Mouse (Mus musculus) spleen, embryonic (tissue): Measurements from ENCODE around the gene Il11.
"Not testable (repeated sequence)": the region's sequence is repeated elsewhere in the genome, so short reads cannot be mapped to it uniquely, and the experiment has no call there.

Source experiments
- CTCF ChIA-PET: fragments of 350-600 bp; sonication (Branson Sonifier 250); formaldehyde crosslinking; loops from one replicate; lab custom pipeline; 2022; lab: Charles Lee

The Il11 gene

DNA sequence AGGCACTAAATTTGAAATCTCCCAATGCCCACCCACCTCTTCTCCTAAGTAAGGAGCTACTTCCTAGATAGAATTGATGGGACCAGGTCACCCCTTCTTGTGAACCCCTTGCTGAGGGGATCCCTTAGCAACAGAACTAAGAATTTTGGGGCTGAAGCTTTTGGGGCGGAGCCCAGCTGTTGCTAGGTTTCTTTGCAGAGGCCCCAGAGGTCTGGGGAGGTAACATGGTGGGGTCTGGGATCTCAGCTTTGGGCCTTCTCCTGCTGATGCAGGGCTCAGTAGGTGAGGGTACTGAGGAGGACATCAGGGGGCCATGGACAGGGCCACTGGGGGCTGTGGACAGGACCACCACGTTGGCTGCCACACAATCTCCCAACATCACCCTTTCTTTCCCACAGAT is at the start of gene Il11, which contains the start of gene Tmem190:
Il11 (minus strand) TSS at position 101 of the 400 bp plus-strand sequence.
Tmem190 (plus strand) TSS at position 179 of the 400 bp plus-strand sequence.
- CTCF ChIA-PET: no interaction called here

DNA sequence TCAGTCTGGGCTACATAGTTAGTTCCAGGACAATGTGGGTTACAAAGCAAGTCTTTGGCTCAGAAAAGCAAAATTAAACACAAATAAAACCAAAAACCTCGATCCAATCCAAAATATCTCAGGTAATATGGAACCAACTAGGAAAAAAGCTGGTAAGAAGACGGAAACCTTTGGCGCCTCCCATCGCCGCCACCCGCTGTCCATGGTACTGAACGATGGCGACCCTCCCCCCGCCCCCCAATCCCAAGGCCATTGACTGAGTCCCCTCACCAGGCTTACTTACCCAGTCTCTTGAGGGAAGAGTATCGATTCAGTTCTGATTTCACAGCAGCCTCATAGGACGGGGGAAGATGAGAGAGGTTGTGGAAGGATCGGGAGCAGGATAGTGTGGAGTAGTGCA is 47.8 kb upstream of the Il11 start:
- CTCF ChIA-PET: no interaction called here

DNA sequence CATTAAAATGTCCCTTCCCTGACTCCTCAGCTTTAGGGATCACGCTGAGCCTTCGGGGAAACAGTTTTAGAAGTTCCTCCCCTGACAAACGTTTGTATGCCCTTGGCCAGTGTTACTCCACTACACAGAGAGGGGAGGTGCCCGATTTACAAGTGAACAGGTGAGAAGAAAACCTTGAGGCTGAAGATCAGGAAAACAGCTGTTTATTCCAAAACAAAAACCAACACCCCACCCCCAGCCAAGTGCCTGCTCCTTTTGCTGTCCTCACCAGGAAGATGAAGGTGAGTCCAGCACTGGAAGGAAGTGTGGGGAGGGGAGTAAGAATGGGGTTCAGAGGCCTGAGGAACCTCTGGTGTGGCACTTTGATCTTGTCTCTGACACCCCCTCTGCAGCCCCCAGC is 42.7 kb upstream of the Il11 start:
- CTCF ChIA-PET: no interaction called here

DNA sequence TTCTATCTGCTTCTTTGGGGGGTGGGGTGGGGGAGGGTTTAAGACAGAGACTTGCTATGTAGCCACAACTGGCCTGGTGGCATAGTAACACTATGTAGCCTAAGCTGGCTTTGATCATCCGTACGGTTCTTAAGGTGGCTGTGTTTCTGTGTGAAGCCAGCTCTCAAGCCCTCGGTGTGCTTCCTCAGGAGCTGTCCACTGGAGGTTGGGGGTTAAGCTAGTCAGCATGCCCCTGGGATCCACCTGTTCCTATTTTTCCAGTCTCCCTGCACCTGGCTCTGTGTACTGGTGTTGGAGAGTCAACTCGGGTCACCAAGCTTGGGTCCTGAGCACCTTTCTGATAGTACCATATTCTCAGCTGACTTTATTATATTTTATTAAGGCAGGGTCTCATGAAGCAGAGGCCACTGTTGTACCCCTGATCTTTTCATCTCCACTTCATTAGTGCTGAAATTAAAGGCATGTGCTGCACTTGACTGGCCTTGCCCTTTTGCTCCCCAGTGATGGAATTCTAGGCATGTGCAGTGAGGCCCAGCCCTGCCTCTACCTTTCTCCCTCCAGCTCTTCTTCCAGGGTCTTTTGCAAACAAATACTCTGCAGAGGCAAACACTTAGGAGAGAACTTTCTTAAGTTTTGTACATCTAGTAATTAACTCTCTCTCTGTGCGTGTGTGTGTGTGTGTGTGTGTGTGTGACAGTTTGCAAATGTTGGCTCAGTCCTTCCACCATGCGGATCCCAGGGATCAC is 39.7 kb upstream of the Il11 start:
- CTCF ChIA-PET: no interaction called here

GRCm38 (mm10) chr7:4821690-4822089 is 39.0 kb upstream of the Il11 start:
- CTCF ChIA-PET: no interaction called here

DNA sequence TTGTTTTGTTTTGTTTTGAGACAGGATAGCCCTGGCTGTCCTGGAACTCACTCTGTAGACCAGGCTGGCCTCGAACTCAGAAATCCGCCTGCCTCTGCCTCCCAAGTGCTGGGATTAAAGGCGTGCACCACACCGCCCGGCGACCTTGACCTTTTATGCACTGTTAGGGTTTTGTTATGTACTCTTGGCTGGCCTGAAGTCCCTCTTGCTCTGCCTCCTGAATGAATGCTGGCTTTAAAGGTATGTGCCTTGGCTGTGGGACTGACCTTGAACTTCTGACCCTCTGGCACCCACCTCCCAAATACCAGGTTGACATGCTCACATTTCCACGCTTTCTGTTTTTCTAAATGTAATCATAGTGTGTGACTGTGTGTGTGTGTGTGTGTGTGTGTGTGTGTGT is 38.3 kb upstream of the Il11 start:
- CTCF ChIA-PET: not testable (repeated sequence)

- CTCF ChIA-PET: no interaction called here
These were observed 33.9 kb upstream of the Il11 start for GRCm38 (mm10) chr7:4816559-4816958.

GRCm38 (mm10) chr7:4813105-4813791 is 30.6 kb upstream of the Il11 start:
- CTCF ChIA-PET: interaction anchor here (0.6 kb wide), 1 partner anchor 10 kb away, joined by 3 read pairs; no protein-coding TSS in a partner anchor

- CTCF ChIA-PET: interaction anchor here (0.6 kb wide), 1 partner anchor 10 kb away, joined by 3 read pairs; no protein-coding TSS in a partner anchor
These were observed 29.8 kb upstream of the Il11 start, which contains the start of gene Ube2s for GRCm38 (mm10) chr7:4812303-4813104. Ube2s (minus strand) TSS chr7:4812590.

DNA sequence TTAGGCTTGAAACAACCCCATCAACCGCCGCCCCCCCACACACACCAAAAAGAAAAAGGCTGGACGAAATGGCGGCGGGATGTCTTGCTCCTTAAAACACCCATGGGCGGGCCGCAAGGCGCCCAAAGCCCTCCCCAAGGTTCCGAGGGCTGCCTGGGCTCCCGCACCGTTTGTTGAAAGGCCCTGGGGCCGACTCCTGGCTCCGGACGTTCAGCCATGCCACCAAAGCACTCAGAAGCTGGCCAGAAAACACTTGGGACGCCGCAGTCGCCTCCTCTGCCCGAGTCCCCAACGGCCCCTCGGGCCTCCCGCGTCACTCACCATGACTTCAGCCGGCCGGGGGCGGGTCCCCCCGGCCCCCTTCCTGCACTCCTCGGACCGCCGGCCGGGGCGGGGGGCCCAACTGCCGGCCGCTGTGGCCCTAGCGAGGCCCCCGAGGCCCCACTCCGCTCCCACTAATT is 29.2 kb upstream of the Il11 start:
- CTCF ChIA-PET: no interaction called here

- CTCF ChIA-PET: not testable (repeated sequence)
These were observed 28.5 kb upstream of the Il11 start for GRCm38 (mm10) chr7:4811131-4811530.

DNA sequence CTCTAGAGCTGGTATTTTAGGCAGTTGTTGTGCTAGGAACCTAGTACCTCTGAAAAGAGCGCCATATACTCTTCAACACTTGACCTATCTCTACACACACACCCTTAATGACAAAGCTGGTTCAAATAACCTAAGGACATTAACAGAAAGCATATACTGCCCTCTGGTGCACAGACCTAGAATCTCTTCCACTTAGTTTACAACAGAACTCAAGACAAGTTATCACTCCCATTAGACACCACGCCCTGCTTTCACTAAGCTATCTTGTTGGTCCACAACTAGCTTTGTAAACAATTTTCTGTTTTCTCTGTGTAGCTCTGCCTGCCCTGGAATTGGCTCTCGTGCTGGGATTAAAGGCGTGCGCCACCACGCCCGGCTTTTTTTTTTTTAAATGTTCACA is 24.1 kb upstream of the Il11 start:
- CTCF ChIA-PET: interaction anchor here (0.7 kb wide), 1 partner anchor 12 kb away, joined by 3 read pairs; no protein-coding TSS in a partner anchor

GRCm38 (mm10) chr7:4802247-4802646 is 19.6 kb upstream of the Il11 start:
- CTCF ChIA-PET: no interaction called here

- CTCF ChIA-PET: interaction anchor here (0.6 to 0.7 kb wide), 2 partner anchors 39 to 61 kb away, joined by 3 to 9 read pairs; no protein-coding TSS in a partner anchor
These were observed 13.2 kb upstream of the Il11 start for GRCm38 (mm10) chr7:4795767-4796433.

- CTCF ChIA-PET: interaction anchor here (0.6 to 0.9 kb wide), 4 partner anchors 12 to 150 kb away, joined by 3 to 5 read pairs (median 4); no protein-coding TSS in a partner anchor
These were observed 12.0 kb upstream of the Il11 start for GRCm38 (mm10) chr7:4794631-4795168.

DNA sequence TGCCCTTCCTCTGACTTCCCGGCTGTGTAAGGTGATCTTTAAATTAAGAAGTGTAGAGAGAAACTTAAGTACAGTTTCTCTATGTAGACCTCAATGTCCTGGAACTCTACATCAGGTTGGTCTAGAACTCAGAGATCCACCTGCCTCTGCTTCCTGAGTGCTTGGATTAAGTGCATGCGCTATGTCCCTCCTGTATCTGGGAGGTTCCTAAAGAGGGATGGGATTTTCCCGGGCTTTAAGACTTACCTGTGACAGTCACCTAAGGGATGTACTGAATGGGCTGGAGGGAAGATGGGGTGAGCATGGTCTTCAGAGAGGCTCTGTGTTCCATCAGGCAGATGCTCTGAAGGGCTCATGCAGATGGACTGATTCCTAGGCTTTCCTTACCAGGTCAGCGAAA is 11.0 kb upstream of the Il11 start:
- CTCF ChIA-PET: interaction anchor here (1.7 kb wide), 1 partner anchor 55 kb away, joined by 4 read pairs; no protein-coding TSS in a partner anchor

DNA sequence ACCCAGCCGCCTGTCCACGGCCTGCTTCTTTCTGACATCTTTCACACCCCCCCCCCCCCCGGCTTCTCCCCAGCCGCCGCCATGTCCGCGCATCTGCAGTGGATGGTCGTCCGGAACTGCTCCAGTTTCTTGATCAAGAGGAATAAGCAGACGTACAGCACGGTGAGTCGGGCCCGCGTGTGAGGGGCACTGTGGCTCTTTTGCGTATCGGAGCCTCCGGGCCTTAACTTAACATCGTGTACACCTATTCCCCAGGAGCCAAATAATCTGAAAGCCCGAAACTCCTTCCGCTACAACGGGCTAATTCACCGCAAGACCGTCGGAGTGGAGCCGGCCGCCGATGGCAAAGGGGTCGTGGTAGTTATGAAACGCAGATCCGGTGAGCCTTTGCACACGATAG is 10.6 kb upstream of the Il11 start:
- CTCF ChIA-PET: interaction anchor here (1.7 kb wide), 1 partner anchor 54 kb away, joined by 4 read pairs; no protein-coding TSS in a partner anchor

DNA sequence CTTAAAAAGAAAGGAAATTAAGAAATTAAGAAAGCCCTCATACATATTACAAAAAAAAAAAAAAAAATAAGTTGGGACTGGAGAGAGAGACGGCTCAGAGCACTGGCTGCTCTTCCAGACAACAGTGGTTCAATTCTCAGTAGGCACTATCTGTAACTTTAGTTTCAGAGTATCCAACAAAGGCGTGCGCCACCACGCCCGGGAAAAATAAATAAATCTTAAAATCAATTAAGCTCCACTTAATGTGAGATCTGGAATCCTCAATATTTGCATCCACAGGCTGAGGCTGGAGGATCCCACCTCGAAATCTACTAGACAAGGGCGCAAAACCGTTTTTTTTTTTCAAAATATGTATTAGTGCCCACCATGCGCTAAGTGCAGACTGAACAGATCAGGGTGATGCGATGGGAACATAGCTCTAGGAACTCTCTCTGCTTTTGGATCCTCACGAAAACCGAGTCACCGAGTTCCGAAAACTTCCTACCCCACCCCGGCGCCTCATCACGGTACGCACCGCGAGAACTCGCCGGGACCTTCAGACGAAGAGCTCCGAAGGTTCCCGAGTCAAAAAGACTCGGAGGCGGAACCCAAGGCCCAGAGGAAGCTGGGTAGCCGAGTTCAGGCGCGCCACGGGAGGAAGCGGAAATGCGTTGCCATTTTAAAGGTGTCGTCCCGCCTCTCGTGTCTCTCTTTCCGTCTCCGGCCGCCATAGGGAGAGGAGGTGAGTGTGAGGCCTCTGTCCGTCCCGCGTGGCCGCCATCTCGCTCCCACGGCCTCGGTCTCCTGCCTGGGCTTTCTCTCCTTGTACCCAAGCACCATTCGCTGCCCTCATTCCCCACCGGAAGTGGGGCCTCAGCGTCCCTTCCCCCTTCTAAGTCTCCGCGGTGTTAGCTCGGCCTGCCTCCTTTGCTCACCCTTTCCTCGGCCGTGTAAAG is 9.9 kb upstream of the Il11 start, which contains the start of gene Rpl28:
Rpl28 (plus strand) TSS at position 597 of the 935 bp plus-strand sequence.
- CTCF ChIA-PET: interaction anchor here (0.7 to 1.7 kb wide), 3 partner anchors 54 to 1382 kb away, joined by 3 to 6 read pairs (median 4); partner anchors contain the start of gene Tsen34

GRCm38 (mm10) chr7:4789436-4789935 is 6.8 kb upstream of the Il11 start, which contains the start of gene Tmem238:
Tmem238 (minus strand) TSS chr7:4789656.
- CTCF ChIA-PET: no interaction called here
